Mouse (Mus musculus): ENCODE measurements around the gene Trim17.

- TF ChIP-seq CTCF (IDR thresholded peaks at IDR 0.05; ENCODE audit: extremely low read depth, insufficient read depth, low read length) (no peak), POLR2A (IDR thresholded peaks at IDR 0.05; ENCODE audit: extremely low read depth, insufficient read depth, low read length) (no peak)
These were observed 2.9 kb downstream of the Trim17 start for GRCm38 (mm10) chr11:58957226-58957914.
